Mouse (Mus musculus) liver, postnatal 0 days (tissue): ENCODE data around the gene Parp4.

ENCODE experiments used
- CTCF ChIP-seq: sonication (generic); IDR thresholded peaks from 2 replicates; pipeline ENCODE4 v1.5.1; 2016; ENCODE audit warnings: antibody characterized with exemption, low read depth
- EP300 ChIP-seq: IDR thresholded peaks from 2 replicates; pipeline ENCODE4 v1.6.1; 2016; ENCODE audit warnings: antibody characterized with exemption, low read depth, mild to moderate bottlenecking

DNA sequence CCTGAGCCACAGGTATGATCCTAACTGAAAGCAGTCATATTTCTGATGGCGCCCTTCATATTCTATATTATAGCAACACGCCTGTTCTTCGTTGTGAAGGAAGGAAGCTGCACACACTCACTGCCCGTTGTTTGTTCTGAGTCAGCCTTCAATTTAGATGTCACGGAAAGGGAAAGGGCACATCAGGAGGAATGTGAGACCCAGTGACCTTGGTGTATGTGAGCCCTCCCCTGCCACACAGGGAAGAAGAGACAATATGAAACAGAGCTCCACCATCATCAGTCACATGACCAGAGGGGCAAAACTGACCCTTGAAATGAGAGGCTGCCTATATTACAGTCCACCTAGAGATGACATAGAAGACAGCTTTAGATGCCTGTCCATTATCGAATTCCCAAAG lies 6.9 kb downstream of the Parp4 start:
- no peak for TF ChIP-seq EP300
- no peak for TF ChIP-seq CTCF
